ENCODE assay signal across 8 mouse cellular contexts in genomic region chr8:95807861-95808260, GRCm38 (mm10). TPM values are rescaled to one million over a fixed set of nuclear protein-coding genes. Genes with fewer than 3 reads are reported as not detected.
DNase-seq lines count a peak whose midpoint lies in the region; ATAC-seq lines count a peak whose summit lies in the region.

No protein-coding gene starts in this region.

- peak overlapping the region; percentile 87 for H3K4me2 ChIP-seq in intestine, embryonic 14.5 days (ENCODE audit: low read length)

- peak; percentile 83 to 85 for DNase-seq in adrenal gland, adult 18-20 months (ENCODE audit: low spot score in 2 of 2)
- peak; percentile 95 for DNase-seq in embryo, embryonic 11 days
- peak; percentile 91 for DNase-seq in gastrocnemius, postnatal 25 days
- DNase-seq in intestine, embryonic 14.5 days (ENCODE audit: low spot score): peak; percentile 94
- peak; percentile 95 to 98 for DNase-seq in left cerebral cortex, postnatal 14 days (ENCODE audit: low spot score in 2 of 2)
- peak; percentile 94 for DNase-seq in mesoderm, embryonic 11.5 days (ENCODE audit: low read depth, low spot score)
- DNase-seq in right cerebral cortex, postnatal 36 days (ENCODE audit: low spot score in 2 of 2): peak; percentile 96 to 97
- DNase-seq in yolk sac, embryonic 10.5 days (ENCODE audit: low spot score): peak; percentile 92

- WGBS in intestine, embryonic 14.5 days: under 1% methylated on average over 20 of the region's 20 CpGs

- peaks cover 12% of the 10 kb centered on the region for H3K4me1 ChIP-seq in intestine, embryonic 14.5 days (replicated peaks; ENCODE audit: control insufficient read depth, insufficient read depth, low read length)

- intact Hi-C loops in left cerebral cortex, postnatal 14 days (cut with DNase I): no loop called here

- H3K27ac ChIP-seq in intestine, embryonic 14.5 days (ENCODE audit: low read depth): peak overlapping the region; percentile 95

- no peaks in the 10 kb centered on the region for H3K27me3 ChIP-seq in intestine, embryonic 14.5 days (replicated peaks; ENCODE audit: control insufficient read depth, insufficient read depth, low read length)

- no peaks in the 10 kb centered on the region for H3K9me3 ChIP-seq in intestine, embryonic 14.5 days (ENCODE audit: control insufficient read depth, low read length)

- H3K4me3 ChIP-seq in intestine, embryonic 14.5 days (ENCODE audit: low read depth, low read length): peak overlapping the region; percentile 90

- peak overlapping the region; percentile 57 for H3K9ac ChIP-seq in intestine, embryonic 14.5 days (ENCODE audit: low read length)

- ATAC-seq in intestine, embryonic 14.5 days (replicated peaks; ENCODE audit: low FRiP score, low TSS enrichment, low read depth): peak; percentile 93

- peaks cover 7% of the 10 kb centered on the region for H3K36me3 ChIP-seq in intestine, embryonic 14.5 days (ENCODE audit: control insufficient read depth, insufficient read depth, low read length)

RNA-seq across cellular contexts. Expression of gene Cnot1, which starts 0.6 kb away (rescaled TPM):
- total RNA-seq in adrenal gland, adult 18-20 months (2021): 100 to 1,000 TPM; 119 to 147 TPM
- total RNA-seq in gastrocnemius, postnatal 25 days (2021): 10 to 100 TPM; 61.6 to 63.3 TPM
- polyA plus RNA-seq in intestine, embryonic 14.5 days (2014; fragmentation: Nextera tagmentation; extraction: Ambion mirVana): 98.5 and 132 TPM in 2 replicates
- 100 to 1,000 TPM; 126 to 132 TPM for total RNA-seq in left cerebral cortex, postnatal 14 days (2021)

RNA-seq across cellular contexts. Expression of gene Sap18b, which starts 17.3 kb away (rescaled TPM):
- 100 to 1,000 TPM; 163 to 197 TPM for total RNA-seq in adrenal gland, adult 18-20 months (2021)
- 10 to 100 TPM; 85.4 to 87.5 TPM for total RNA-seq in gastrocnemius, postnatal 25 days (2021)
- 355 and 369 TPM in 2 replicates for polyA plus RNA-seq in intestine, embryonic 14.5 days (2014; fragmentation: Nextera tagmentation; extraction: Ambion mirVana)
- 10 to 100 TPM; 95.6 to 98.2 TPM for total RNA-seq in left cerebral cortex, postnatal 14 days (2021)

RNA-seq across cellular contexts. Expression of gene Slc38a7, which starts 45.5 kb away (rescaled TPM):
- 10 to 100 TPM; 13.3 to 20.4 TPM for total RNA-seq in adrenal gland, adult 18-20 months (2021)
- total RNA-seq in gastrocnemius, postnatal 25 days (2021): 1 to 10 TPM; 4.5 to 5.5 TPM
- polyA plus RNA-seq in intestine, embryonic 14.5 days (2014; fragmentation: Nextera tagmentation; extraction: Ambion mirVana): 17.2 and 17.5 TPM in 2 replicates
- total RNA-seq in left cerebral cortex, postnatal 14 days (2021): 10 to 100 TPM; 29.8 to 32.0 TPM

Comparison
In these comparisons a context has a peak if more than half of its experiments do, and no peak if none do; other contexts are left out.
1. Peak in every context shown above with its lines: DNase-seq, ATAC-seq, H3K4me3 ChIP-seq and H3K27ac ChIP-seq.